Mouse (Mus musculus): ENCODE data around the gene Wnt7a.

GRCm38 (mm10) chr6:91359672-91360370, 51.3 kb downstream of the Wnt7a start:
- TF ChIP-seq POLR2A (IDR thresholded peaks at IDR 0.05; ENCODE audit: extremely low read depth, insufficient read depth, low read length) (no peak), CTCF (IDR thresholded peaks at IDR 0.05; ENCODE audit: low read depth, low read length) (no peak)
